Mouse (Mus musculus) hindbrain, embryonic 14.5 days (tissue): ENCODE results near the gene Acsl1. TPM values are rescaled to one million over a fixed set of nuclear protein-coding genes. Genes with fewer than 3 reads are reported as not detected.

Source experiments
- ATAC-seq: fragments of 200-750 bp; cut with Nextera tagmentation; 2 replicates; pipeline ENCODE4 v1.8.0; 2017; ENCODE audit warnings: moderate number of reproducible peaks, mild to moderate bottlenecking, moderate TSS enrichment, moderate library complexity; ENCODE audit not compliant: low FRiP score
- DNase-seq: peaks from one replicate; pipeline ENCODE4 v3.0.0-alpha.2; 2015; ENCODE audit warnings: low spot score
- H3K27ac ChIP-seq: fragments of 300-500 bp; sonication (generic); 2 replicates; pipeline ENCODE4 v1.5.1; 2014; ENCODE audit warnings: mild to moderate bottlenecking, moderate library complexity
- H3K27me3 ChIP-seq: fragments of 300-500 bp; sonication (generic); 2 replicates; pipeline ENCODE4 v1.6.1; 2014; ENCODE audit warnings: mild to moderate bottlenecking, low read length, mixed read lengths; ENCODE audit not compliant: control insufficient read depth, insufficient read depth
- H3K36me3 ChIP-seq: fragments of 300-500 bp; sonication (generic); replicated peaks from 2 replicates; pipeline ENCODE4 v1.6.1; 2014; ENCODE audit not compliant: control insufficient read depth, insufficient read depth
- H3K4me1 ChIP-seq: fragments of 300-500 bp; sonication (generic); replicated peaks from 2 replicates; pipeline ENCODE4 v1.6.1; 2014; ENCODE audit warnings: antibody characterized with exemption, low read length, mixed read lengths; ENCODE audit not compliant: control insufficient read depth, insufficient read depth
- H3K4me2 ChIP-seq: fragments of 300-500 bp; sonication (generic); replicated peaks from 2 replicates; pipeline ENCODE4 v1.6.1; 2014; ENCODE audit warnings: mild to moderate bottlenecking, moderate library complexity
- H3K4me3 ChIP-seq: fragments of 300-500 bp; sonication (generic); replicated peaks from 2 replicates; pipeline ENCODE4 v1.5.1; 2014; ENCODE audit warnings: mild to moderate bottlenecking, low read length
- H3K9ac ChIP-seq: fragments of 300-500 bp; sonication (generic); 2 replicates; pipeline ENCODE4 v1.6.1; 2014
- H3K9me3 ChIP-seq: fragments of 300-500 bp; sonication (generic); 2 replicates; pipeline ENCODE4 v1.6.1; 2016; ENCODE audit warnings: low read length; ENCODE audit not compliant: control insufficient read depth
- WGBS: fragments of 180-500 bp; shearing (Covaris S2); extraction: QIAGEN DNeasy Blood & Tissue Kit; methylation state at CpG from one replicate; pipeline ENCODE4 v1.1.7; 2014; 5-methylcytosine and 5-hydroxymethylcytosine counted together
- polyA plus RNA-seq: library from polyadenylated mRNA; unstranded; fragments of >200 nt; fragmentation: Nextera tagmentation; extraction: Ambion mirVana; gene quantifications from 2 replicates; pipeline ENCODE4 v1.2.1, GENCODE M21; 2014

Gene Acsl1
- polyA plus RNA-seq, 1 experiment from 2014 or later: 22.1 TPM

- no peak overlapping the region for H3K4me3 ChIP-seq
- H3K4me2 ChIP-seq: no peak overlapping the region
- no peaks in the 10 kb centered on the region for H3K36me3 ChIP-seq
Measured at GRCm38 (mm10) chr8:46474120-46474519, 3.3 kb downstream of the Acsl1 start.

GRCm38 (mm10) chr8:46474634-46475033, 3.8 kb downstream of the Acsl1 start:
- DNase-seq (no peak), ATAC-seq (no peak)
- Histone ChIP-seq H3K36me3 (no peaks in the 10 kb centered on the region), H3K4me2 (no peak overlapping the region), H3K27ac (no peak overlapping the region), H3K9me3 (no peaks in the 10 kb centered on the region), H3K4me1 (peaks cover 5% of the 10 kb centered on the region; the same call in 1 of the 2 replicates), H3K27me3 (no peaks in the 10 kb centered on the region), H3K4me3 (no peak overlapping the region), H3K9ac (no peak overlapping the region)
- WGBS: 88% methylated on average over 6 of the region's 6 CpGs

More at GRCm38 (mm10) chr8:46474120-46474519, 3.3 kb downstream of the Acsl1 start:
- Histone ChIP-seq H3K27ac (no peak overlapping the region), H3K4me1 (peaks cover 5% of the 10 kb centered on the region; the same call in 1 of the 2 replicates), H3K27me3 (no peaks in the 10 kb centered on the region), H3K9ac (no peak overlapping the region), H3K9me3 (no peaks in the 10 kb centered on the region)
- 96% methylated on average over 3 of the region's 3 CpGs for WGBS
- no peak for DNase-seq
- no peak for ATAC-seq

DNA sequence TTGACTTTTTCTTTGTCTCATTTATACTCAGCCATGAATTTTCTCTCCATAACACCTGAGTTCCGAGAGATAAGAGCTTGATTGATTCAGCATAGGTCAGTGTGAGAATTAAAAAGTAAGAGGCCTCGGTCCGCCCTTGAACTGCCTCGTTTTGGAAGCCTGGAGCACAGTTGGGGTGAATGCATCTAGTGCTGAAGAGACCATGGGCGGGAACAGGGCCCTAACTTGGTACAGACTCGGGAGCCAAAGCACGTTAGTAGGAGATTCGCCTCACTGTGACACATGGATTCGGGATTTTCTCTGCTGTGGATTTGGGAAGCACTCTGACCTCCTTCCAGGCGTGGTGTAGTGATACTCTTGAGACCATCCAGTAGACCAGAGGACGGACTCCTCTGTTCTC, 4.6 kb downstream of the Acsl1 start:
- no peak overlapping the region for H3K9ac ChIP-seq
- 88% methylated on average over 11 of the region's 11 CpGs for WGBS
- H3K9me3 ChIP-seq: no peaks in the 10 kb centered on the region
- DNase-seq (no peak), ATAC-seq (no peak)
- H3K27ac ChIP-seq: no peak overlapping the region
- peaks cover 5% of the 10 kb centered on the region; the same call in 1 of the 2 replicates for H3K4me1 ChIP-seq
- no peak overlapping the region for H3K4me2 ChIP-seq
- no peak overlapping the region for H3K4me3 ChIP-seq
- H3K27me3 ChIP-seq: no peaks in the 10 kb centered on the region
- H3K36me3 ChIP-seq: no peaks in the 10 kb centered on the region

DNA sequence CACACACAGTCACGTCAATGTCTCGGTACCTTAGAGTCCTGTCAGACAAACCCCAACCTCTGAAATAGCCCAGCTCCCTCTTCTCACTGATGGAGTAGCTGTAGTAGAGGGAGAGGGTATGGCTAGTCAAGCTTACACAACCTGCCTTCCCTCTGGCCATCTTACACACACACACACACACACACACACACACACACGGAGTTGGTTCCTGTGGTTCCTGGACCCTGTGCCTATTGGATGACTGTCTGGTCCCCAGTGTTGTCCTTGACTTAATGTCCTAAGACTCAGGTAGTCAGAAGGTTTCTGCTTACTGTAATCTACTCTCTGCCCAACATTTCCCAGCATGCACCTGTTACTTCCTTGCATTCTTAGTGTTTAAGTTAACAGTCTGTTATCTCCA, 5.1 kb downstream of the Acsl1 start:
- H3K4me3 ChIP-seq: no peak overlapping the region
- H3K9me3 ChIP-seq: no peaks in the 10 kb centered on the region
- WGBS: 91% methylated on average over 3 of the region's 3 CpGs
- ATAC-seq: no peak
- H3K4me1 ChIP-seq: peaks cover 5% of the 10 kb centered on the region; the same call in 1 of the 2 replicates
- no peak overlapping the region for H3K4me2 ChIP-seq
- H3K27me3 ChIP-seq: no peaks in the 10 kb centered on the region
- H3K36me3 ChIP-seq: no peaks in the 10 kb centered on the region
- no peak overlapping the region for H3K27ac ChIP-seq
- DNase-seq: no peak
- no peak overlapping the region for H3K9ac ChIP-seq

- Histone ChIP-seq H3K9me3 (no peaks in the 10 kb centered on the region), H3K27ac (no peak overlapping the region), H3K27me3 (no peaks in the 10 kb centered on the region), H3K4me3 (no peak overlapping the region), H3K9ac (no peak overlapping the region), H3K36me3 (no peaks in the 10 kb centered on the region), H3K4me2 (no peak overlapping the region), H3K4me1 (no peaks in the 10 kb centered on the region)
- WGBS: 90% methylated on average over 9 of the region's 9 CpGs
- DNase-seq: no peak
- no peak for ATAC-seq
Measured at GRCm38 (mm10) chr8:46477747-46478458, 7.1 kb downstream of the Acsl1 start.

DNA sequence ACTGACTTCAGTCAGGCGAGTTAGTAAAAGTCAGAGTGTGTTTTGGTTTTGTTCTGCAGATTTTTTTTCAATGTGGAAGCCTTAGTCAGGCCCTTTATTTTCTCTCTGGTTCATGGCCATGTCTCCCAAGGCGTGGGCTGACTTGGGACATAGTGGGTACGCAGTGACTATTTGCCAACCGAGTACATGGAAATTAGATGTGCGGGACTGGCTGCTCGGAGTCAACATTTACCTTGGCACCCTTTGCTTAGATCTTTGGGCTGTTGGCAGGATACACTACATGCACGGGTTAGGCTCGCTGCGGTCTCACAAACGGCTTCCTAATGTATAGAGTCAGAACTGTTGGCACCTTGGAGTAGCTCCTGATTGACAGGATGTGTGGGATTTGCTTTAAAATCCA, 7.9 kb downstream of the Acsl1 start:
- no peak overlapping the region for H3K9ac ChIP-seq
- 93% methylated on average over 10 of the region's 10 CpGs for WGBS
- no peak for DNase-seq

GRCm38 (mm10) chr8:46479794-46480532, 9.1 kb downstream of the Acsl1 start:
- 75% methylated on average over 7 of the region's 7 CpGs for WGBS

More for the DNA sequence above, 7.9 kb downstream of the Acsl1 start:
- no peak for ATAC-seq
- Histone ChIP-seq H3K4me2 (no peak overlapping the region), H3K27ac (no peak overlapping the region), H3K4me3 (no peak overlapping the region), H3K27me3 (no peaks in the 10 kb centered on the region), H3K36me3 (no peaks in the 10 kb centered on the region), H3K4me1 (no peaks in the 10 kb centered on the region), H3K9me3 (no peaks in the 10 kb centered on the region)

DNA sequence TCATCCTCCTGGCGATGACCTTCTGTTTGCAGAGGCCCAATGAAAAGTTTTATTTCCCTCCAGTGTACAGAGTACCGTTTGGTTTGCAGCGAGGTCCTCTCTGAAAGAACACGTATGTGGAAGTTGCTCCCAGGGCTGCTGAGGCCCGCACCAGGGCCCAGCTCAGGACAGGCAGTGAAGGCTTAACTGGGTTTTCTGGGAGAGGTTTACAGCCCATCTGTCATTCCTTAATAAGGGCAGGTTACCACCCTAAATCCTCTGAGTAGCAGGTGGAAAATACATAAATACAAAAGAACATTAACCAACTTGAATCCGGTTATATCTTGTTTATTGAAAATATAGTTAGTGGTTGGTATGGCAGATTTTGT, 9.7 kb downstream of the Acsl1 start:
- H3K4me3 ChIP-seq: no peak overlapping the region
- no peak for DNase-seq
- H3K27me3 ChIP-seq: no peaks in the 10 kb centered on the region
- no peaks in the 10 kb centered on the region for H3K36me3 ChIP-seq
- 71% methylated on average over 6 of the region's 6 CpGs for WGBS
- no peak overlapping the region for H3K4me2 ChIP-seq
- no peak for ATAC-seq
- no peaks in the 10 kb centered on the region for H3K9me3 ChIP-seq
- no peak overlapping the region for H3K9ac ChIP-seq
- 0 out of 2 replicates have a peak, but pooled peaks cover 3% of the 10 kb centered on the region for H3K4me1 ChIP-seq
- H3K27ac ChIP-seq: no peak overlapping the region

More at GRCm38 (mm10) chr8:46479794-46480532, 9.1 kb downstream of the Acsl1 start:
- Histone ChIP-seq H3K4me2 (no peak overlapping the region), H3K27me3 (no peaks in the 10 kb centered on the region), H3K4me3 (no peak overlapping the region), H3K9me3 (no peaks in the 10 kb centered on the region), H3K4me1 (0 out of 2 replicates have a peak, but pooled peaks cover 3% of the 10 kb centered on the region), H3K9ac (no peak overlapping the region), H3K27ac (no peak overlapping the region), H3K36me3 (no peaks in the 10 kb centered on the region)
- ATAC-seq (no peak), DNase-seq (no peak)

DNA sequence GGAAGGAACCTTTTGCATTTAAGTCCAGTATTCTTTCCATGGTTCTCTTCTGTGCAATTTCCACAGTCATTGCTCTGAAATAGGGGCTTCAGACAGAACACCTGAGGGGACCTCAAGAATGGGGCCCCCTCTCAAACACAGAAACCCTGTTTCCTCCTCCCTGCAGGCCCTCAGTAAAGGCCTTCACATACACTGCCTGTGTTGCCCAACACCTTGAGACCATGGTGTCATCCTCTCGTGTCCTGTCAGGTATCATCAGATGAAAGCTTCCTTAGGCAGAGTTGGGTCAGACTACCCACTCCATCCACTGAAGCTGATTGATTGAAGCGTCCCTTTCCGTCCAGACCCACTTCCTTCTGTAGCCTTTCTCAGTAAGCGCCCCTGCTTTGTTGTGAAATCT, 11.9 kb downstream of the Acsl1 start:
- Histone ChIP-seq H3K27me3 (no peaks in the 10 kb centered on the region), H3K9me3 (no peaks in the 10 kb centered on the region), H3K27ac (no peak overlapping the region), H3K4me1 (0 out of 2 replicates have a peak, but pooled peaks cover 6% of the 10 kb centered on the region), H3K36me3 (no peaks in the 10 kb centered on the region), H3K9ac (no peak overlapping the region), H3K4me3 (no peak overlapping the region), H3K4me2 (no peak overlapping the region)
- DNase-seq (no peak), ATAC-seq (no peak)
- 89% methylated on average over 4 of the region's 4 CpGs for WGBS
